Mouse (Mus musculus): ENCODE measurements at regions not wholly inside any gene's neighbourhood (a gene's known extent, or its start where the extent isn't known, plus 50 kb on each side); places are given as distances from the start of the nearest gene placed in this dataset.

- in situ Hi-C loops (cut with MboI, MseI) = loop anchor here (25.0 kb wide), 1 partner anchor 719 kb away; no protein-coding TSS in a partner anchor
These were observed 91.8 kb downstream of the 5730507C01Rik start for GRCm38 (mm10) chr12:18606126-18606525.

DNA sequence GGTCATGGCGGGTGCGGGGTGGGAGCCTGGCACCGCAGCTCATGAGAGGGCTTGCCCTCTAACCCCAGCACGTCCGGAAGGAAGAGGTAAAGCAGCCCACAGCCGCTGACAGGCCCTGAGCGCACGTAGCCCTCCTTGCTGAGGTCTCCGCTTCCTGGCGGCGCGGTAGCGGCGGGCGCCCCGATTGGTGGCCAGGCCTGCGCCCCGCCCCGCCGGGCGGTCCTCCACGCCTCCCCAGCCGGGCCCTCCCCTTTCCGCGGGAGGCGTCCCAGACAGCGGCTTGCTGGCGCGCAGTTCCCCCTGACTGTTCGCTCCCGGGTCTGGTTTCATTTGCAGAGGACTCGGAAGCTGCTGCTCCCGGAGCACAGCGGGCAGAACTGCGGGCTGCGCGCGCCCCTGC lies 95.5 kb downstream of the 5730507C01Rik start:
- in situ Hi-C loops (cut with MboI, MseI) = loop anchor here (25.0 kb wide), 1 partner anchor 723 kb away; no protein-coding TSS in a partner anchor

DNA sequence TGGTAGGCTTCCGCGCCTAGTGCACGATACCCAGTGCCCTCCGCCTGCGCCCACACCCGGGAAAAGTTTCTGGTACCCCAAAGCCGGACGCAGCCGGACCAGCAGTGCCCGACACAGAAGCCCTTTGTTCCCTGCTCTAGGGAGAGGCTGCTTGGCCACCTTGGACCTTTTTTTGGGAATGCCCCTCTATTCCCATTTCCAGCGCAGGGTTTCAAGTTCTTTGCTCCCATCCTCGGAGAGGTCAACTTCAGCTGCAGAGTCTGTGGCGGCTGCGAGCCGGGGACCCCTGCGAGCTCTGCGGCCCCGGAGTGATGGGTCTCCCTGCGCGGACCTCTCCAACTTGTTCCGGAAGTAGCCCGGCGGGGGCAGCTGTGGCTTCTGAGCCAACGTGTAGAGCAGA lies 96.3 kb downstream of the 5730507C01Rik start:
- in situ Hi-C loops (cut with MboI, MseI) = loop anchor here (25.0 kb wide), 1 partner anchor 723 kb away; no protein-coding TSS in a partner anchor
